Mouse (Mus musculus): Measurements from ENCODE around the gene 4921509C19Rik. TPM values are rescaled to one million over a fixed set of nuclear protein-coding genes. Genes with fewer than 3 reads are reported as not detected.
"Not testable (repeated sequence)": the region's sequence is repeated elsewhere in the genome, so short reads cannot be mapped to it uniquely, and the experiment has no call there.

The 4921509C19Rik gene
- not detected in 2 replicates for polyA plus RNA-seq (2015; fragmentation: Nextera tagmentation; extraction: Ambion mirVana)

DNA sequence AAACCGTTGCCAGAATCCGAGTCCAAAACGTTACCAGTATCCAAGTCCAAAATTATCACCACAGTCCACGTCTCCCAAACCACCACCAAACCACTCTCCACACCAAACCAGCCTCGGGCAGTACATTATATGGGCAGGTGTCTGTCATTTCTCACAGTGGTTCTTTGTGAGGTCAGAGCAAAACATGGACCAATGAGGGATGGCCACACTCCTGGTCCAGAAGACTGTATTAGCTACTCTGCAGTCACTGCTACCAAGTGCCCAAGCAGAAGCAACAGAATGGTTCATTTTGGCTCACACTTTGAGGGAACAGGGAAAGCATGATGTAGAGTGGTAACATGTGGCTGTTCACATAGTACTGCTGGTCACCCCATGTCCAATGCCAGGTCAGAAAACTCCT, at the start of gene 4921509C19Rik:
4921509C19Rik (minus strand) TSS at position 101 of the 400 bp plus-strand sequence.
- H3K9ac ChIP-seq; H3K36me3 ChIP-seq; H3K4me1 ChIP-seq; H3K27ac ChIP-seq; H3K27me3 ChIP-seq; H3K4me3 ChIP-seq (replicated peaks); ATAC-seq (replicated peaks; ENCODE audit: low FRiP score); H3K4me2 ChIP-seq; H3K9me3 ChIP-seq (replicated peaks): not testable (repeated sequence)
- 91% methylated on average over 5 of the region's 5 CpGs for WGBS

DNA sequence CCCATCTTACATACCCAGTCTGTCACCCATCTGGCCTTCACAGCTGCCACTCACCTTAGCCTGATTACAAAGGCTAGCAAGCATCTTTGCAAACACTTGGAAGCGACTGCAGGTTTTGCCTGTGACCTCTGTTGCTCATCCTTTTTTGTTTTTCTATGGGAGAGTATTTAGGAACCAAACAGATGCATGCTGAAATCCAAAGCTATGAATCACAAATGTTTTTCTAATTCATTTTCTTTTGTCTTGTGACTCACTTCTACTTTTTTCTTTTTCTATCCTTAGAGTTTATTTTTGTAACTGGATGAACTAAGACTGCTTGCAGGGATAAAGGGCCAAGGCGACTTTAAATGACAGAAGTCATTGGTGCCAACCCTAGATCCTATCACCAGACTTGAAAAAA, 49.6 kb upstream of the 4921509C19Rik start:
- no peaks in the 10 kb centered on the region for H3K4me1 ChIP-seq
- no peak overlapping the region for H3K4me3 ChIP-seq (replicated peaks)
- no peak overlapping the region for H3K27ac ChIP-seq
- ATAC-seq (replicated peaks; ENCODE audit: low FRiP score): no peak
- H3K4me2 ChIP-seq: no peak overlapping the region
- H3K9me3 ChIP-seq (replicated peaks): no peaks in the 10 kb centered on the region
- no peak overlapping the region for H3K9ac ChIP-seq
- H3K36me3 ChIP-seq: peaks cover 8% of the 10 kb centered on the region
- H3K27me3 ChIP-seq: no peaks in the 10 kb centered on the region
- WGBS: 68% methylated on average over 2 of the region's 2 CpGs

DNA sequence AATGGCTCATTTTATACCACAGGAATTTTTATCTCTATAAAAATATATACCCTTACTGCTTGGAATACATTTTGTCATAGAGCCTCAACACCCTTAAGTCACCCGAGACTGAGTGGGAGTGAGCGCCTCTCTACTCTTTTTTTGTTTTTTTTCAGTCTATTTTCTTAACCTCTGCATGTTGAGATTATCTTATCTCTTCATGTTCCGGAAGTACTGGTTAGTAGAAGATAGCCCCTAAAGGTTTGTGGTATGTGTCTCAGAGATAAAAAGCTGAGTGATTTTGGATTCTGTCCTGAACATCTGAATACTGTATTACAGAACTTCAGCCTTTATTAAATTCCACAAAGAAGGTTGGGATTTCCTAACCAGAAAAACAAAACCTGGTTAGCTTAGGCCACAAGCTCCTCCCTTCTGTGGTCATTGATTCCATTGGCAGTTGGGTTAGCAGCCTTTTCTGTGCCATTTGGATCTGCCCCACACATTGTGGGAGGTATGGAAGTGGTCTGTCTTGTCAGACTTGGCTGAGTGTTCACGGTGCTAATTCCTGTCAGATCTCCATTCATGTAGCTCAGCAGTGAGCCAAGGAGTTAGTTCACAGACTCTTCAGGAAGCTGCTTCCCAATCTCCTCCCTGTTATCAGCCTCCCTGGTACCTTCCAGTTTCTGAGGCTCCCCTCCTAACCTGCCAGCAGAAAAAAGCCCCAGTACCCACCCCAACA, 48.5 kb upstream of the 4921509C19Rik start:
- Histone ChIP-seq H3K4me2 (no peak overlapping the region), H3K4me1 (no peaks in the 10 kb centered on the region), H3K9me3 (replicated peaks) (no peaks in the 10 kb centered on the region), H3K27ac (no peak overlapping the region), H3K36me3 (peaks cover 18% of the 10 kb centered on the region), H3K9ac (no peak overlapping the region), H3K4me3 (replicated peaks) (no peak overlapping the region), H3K27me3 (no peaks in the 10 kb centered on the region)
- ATAC-seq (replicated peaks; ENCODE audit: low FRiP score): no peak
- 53% methylated on average over 4 of the region's 4 CpGs for WGBS

DNA sequence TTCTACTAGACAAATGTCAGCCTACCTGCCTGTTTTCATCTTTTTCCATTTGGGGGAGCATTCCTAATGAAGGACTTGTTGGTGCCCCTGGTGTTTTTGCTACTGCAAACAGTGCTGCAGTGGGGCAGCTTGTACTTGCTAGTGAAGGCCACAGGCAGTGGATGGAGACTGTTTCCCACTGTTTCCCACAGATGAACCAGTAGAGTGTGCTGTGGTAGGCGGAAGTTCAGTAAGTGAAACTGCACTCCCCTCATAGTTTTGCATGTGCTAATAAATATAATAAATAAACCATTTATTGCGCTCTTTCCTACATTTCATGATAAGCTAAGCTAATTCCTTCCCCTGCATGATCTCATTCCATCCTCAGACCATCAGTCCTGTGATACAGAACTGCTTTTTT, 43.0 kb upstream of the 4921509C19Rik start:
- Histone ChIP-seq H3K4me3 (replicated peaks) (no peak overlapping the region), H3K4me1 (no peaks in the 10 kb centered on the region), H3K4me2 (no peak overlapping the region), H3K9ac (no peak overlapping the region), H3K27ac (no peak overlapping the region), H3K27me3 (no peaks in the 10 kb centered on the region), H3K36me3 (peaks cover 55% of the 10 kb centered on the region), H3K9me3 (replicated peaks) (no peaks in the 10 kb centered on the region)
- no peak for ATAC-seq (replicated peaks; ENCODE audit: low FRiP score)
- WGBS: 89% methylated on average over 2 of the region's 2 CpGs

DNA sequence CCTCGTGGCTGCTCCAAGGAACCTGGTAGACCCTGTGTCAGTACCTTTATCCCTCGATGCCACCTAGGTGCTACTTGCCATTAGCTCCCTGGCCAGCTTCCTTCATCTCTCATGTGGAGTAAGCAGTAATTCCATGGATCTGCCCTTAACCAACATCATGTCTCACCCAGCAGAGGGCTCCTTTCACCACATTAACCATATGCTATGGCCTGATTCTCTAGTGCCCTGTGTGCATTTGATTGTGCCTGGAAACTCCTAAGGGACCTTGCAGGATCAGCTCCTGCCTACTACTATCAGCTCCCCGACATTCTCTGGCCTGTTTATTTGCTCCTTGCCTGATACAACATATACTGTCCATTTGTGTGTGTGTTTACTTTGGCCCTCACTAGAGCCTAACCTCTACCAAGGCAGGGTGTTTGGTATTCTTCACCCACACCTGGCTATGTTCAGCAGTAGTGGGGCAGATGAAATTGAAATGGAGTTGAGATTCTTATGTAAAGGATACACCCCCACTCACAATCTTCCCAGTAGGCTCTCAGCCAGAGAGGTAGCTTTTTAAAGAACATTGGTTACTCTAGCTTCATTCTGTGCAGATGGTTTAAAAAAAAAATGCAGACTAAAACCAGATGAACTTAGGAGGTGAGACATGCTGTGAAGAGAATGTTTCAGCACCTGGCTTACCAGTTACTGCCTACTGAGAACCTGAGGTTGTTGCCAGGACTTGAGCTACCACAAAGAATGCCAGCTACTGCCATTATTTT, 37.8 kb upstream of the 4921509C19Rik start:
- H3K4me1 ChIP-seq: no peaks in the 10 kb centered on the region
- H3K4me3 ChIP-seq (replicated peaks): no peak overlapping the region
- no peaks in the 10 kb centered on the region for H3K9me3 ChIP-seq (replicated peaks)
- no peak for ATAC-seq (replicated peaks; ENCODE audit: low FRiP score)
- H3K9ac ChIP-seq: no peak overlapping the region
- H3K27ac ChIP-seq: no peak overlapping the region
- no peak overlapping the region for H3K4me2 ChIP-seq
- peaks cover 84% of the 10 kb centered on the region for H3K36me3 ChIP-seq
- WGBS: 80% methylated on average over 3 of the region's 3 CpGs
- H3K27me3 ChIP-seq: no peaks in the 10 kb centered on the region

DNA sequence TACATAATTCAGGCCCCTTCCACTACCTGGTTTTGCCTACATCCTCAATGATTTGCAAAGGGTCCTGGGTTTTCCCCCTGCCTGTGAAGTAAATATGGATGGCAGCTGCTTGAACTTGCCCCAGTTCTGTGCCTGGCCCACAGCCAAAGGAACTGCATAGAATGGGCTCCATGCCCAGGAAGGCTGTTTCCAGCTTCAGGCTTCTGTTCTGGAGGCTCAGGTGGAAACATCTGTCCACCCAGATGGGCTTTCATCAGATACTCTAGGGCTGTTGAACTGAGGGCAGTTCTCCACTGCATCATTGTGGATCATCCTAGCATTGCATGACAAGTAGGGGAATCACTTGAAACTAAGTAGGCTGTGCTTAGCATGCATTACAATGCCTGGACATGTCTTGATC, 36.2 kb upstream of the 4921509C19Rik start:
- Histone ChIP-seq H3K4me3 (replicated peaks) (no peak overlapping the region), H3K27me3 (no peaks in the 10 kb centered on the region), H3K9ac (no peak overlapping the region), H3K4me1 (no peaks in the 10 kb centered on the region), H3K36me3 (peaks cover 98% of the 10 kb centered on the region), H3K4me2 (no peak overlapping the region), H3K9me3 (replicated peaks) (no peaks in the 10 kb centered on the region), H3K27ac (no peak overlapping the region)
- ATAC-seq (replicated peaks; ENCODE audit: low FRiP score): no peak

DNA sequence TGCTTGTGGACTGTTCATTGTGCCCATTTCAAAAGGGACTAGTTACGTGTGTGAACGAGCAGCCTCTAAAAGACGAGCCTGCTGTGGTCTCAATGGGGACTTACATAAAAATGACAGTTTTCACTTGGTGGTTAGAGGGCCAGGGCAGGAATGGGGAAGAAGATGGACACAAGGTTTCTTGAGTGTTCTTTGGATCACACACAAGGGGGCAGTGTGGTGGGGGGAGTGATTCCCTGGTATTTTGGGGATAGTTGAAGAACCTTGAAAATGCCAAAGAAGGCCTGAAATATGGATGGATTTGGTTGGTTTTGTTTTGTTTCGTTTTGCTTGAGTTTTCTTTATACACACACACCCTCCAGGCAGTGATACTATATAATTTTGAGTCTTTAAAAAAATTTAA, 28.3 kb upstream of the 4921509C19Rik start:
- Histone ChIP-seq H3K4me1 (no peaks in the 10 kb centered on the region), H3K9me3 (replicated peaks) (no peaks in the 10 kb centered on the region), H3K27ac (no peak overlapping the region), H3K4me3 (replicated peaks) (no peak overlapping the region), H3K27me3 (no peaks in the 10 kb centered on the region), H3K4me2 (no peak overlapping the region), H3K36me3 (peaks cover 93% of the 10 kb centered on the region), H3K9ac (no peak overlapping the region)
- ATAC-seq (replicated peaks; ENCODE audit: low FRiP score): no peak
- 88% methylated on average over 4 of the region's 4 CpGs for WGBS

DNA sequence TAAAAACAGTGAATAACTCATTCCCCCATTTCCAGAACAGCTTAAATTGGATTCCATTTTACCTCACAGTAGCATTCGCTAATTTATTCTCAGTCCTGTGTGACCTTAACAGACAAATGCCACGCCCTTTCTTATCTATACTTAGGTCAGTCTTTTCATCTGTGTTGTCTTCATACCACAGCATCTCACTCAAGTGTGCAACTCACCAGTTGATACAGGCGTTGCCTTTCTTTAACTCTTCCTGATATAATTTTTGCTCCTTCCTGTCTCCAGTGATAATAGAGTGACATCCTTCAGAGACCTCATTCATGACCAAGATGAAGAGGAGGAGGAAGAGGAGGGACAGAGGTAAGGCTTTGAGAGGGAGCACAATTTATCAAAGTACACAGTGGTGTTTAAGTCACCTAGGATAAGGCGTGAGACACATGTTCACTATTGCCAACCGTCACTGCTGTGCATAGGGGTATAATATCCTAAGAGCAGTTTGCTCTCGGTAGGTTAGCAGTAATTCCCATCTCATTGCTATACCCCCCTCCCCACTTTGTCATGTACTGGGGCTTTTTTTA, 24.6 kb upstream of the 4921509C19Rik start:
- H3K36me3 ChIP-seq: peaks cover 86% of the 10 kb centered on the region
- no peak overlapping the region for H3K9ac ChIP-seq
- H3K4me1 ChIP-seq: peaks cover 9% of the 10 kb centered on the region; the same call in 1 of the 2 replicates
- no peak for ATAC-seq (replicated peaks; ENCODE audit: low FRiP score)
- H3K27me3 ChIP-seq: no peaks in the 10 kb centered on the region
- no peaks in the 10 kb centered on the region for H3K9me3 ChIP-seq (replicated peaks)
- no peak overlapping the region for H3K27ac ChIP-seq
- 92% methylated on average over 6 of the region's 6 CpGs for WGBS
- H3K4me2 ChIP-seq: no peak overlapping the region
- no peak overlapping the region for H3K4me3 ChIP-seq (replicated peaks)

DNA sequence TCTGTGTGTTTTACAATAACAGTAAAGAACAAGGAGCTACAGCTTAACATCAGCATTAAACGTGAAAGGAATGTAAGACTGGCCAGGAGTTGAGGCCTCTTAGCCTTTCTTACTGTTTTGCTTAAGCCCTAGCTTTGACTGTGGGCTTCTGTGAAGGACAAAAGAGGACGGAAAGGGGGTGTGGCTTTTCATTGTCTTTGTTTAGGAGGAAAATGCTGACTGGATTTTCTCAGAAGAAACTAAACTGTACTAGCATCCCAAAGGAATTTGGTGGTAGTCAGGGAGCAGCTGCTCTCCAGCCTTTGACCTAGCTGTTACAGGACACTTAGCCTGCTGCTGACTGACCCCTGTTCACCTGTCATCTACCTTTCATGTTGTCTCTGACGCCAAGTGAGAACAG, 22.4 kb upstream of the 4921509C19Rik start:
- ATAC-seq (replicated peaks; ENCODE audit: low FRiP score): no peak
- H3K36me3 ChIP-seq: peaks cover 65% of the 10 kb centered on the region
- no peak overlapping the region for H3K9ac ChIP-seq
- H3K27me3 ChIP-seq: no peaks in the 10 kb centered on the region
- H3K4me2 ChIP-seq: no peak overlapping the region
- 57% methylated on average over 3 of the region's 3 CpGs for WGBS
- H3K9me3 ChIP-seq (replicated peaks): no peaks in the 10 kb centered on the region
- peaks cover 17% of the 10 kb centered on the region for H3K4me1 ChIP-seq
- H3K27ac ChIP-seq: no peak overlapping the region
- H3K4me3 ChIP-seq (replicated peaks): no peak overlapping the region

DNA sequence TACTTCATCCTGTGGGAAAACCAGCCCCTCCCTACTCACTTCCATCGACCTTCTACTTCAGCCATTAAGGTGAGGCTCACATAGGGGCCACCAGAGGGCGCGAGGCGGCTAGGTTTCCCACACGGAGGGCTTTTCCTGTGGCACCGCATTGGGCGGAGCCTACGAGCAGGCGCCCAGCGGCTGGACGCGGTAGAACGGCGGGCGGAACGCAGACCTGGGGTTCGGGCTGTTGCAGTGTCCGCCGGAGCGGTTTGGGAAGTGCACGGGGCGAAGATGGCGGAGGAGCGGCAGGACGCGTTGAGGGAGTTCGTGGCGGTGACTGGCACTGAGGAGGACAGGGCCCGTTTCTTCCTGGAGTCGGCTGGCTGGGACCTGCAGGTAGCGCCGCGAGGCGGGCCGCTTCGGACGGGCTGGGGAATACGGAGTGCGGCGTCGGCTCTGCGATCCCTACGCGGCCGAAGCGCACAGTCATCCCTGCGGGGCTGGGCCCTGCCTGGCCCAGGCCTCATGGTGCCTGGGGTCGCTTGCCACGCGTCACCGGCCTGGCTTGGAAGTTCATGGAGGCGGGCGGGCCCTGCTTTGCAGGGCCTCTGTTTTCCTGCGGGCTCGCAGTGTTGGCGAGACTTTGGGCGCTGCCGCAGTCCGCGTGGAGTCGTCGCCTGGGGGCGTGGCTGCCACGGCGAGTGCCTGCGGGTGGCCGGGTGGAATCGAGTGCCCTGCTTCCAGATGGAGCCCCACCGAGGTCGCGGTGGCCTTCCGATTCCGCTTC, 18.3 kb upstream of the 4921509C19Rik start, which contains the start of gene Nsfl1c:
Nsfl1c (plus strand) TSS at position 148 of the 769 bp plus-strand sequence.
- peaks cover 27% of the 10 kb centered on the region for H3K36me3 ChIP-seq
- peak; percentile 100 for ATAC-seq (replicated peaks; ENCODE audit: low FRiP score)
- H3K27ac ChIP-seq: peak within 1 kb of the TSS; percentile 38; the same call in 1 of the 2 replicates
- 0 out of 2 replicates have a peak, but pooled peaks cover 4% of the 10 kb centered on the region for H3K27me3 ChIP-seq
- no peaks in the 10 kb centered on the region for H3K9me3 ChIP-seq (replicated peaks)
- peaks cover 17% of the 10 kb centered on the region for H3K4me1 ChIP-seq
- H3K4me2 ChIP-seq: peak within 1 kb of the TSS; percentile 77
- H3K9ac ChIP-seq: peak within 1 kb of the TSS; percentile 78
- under 1% methylated on average over 73 of the region's 73 CpGs for WGBS
- H3K4me3 ChIP-seq (replicated peaks): peak within 1 kb of the TSS; percentile 68

DNA sequence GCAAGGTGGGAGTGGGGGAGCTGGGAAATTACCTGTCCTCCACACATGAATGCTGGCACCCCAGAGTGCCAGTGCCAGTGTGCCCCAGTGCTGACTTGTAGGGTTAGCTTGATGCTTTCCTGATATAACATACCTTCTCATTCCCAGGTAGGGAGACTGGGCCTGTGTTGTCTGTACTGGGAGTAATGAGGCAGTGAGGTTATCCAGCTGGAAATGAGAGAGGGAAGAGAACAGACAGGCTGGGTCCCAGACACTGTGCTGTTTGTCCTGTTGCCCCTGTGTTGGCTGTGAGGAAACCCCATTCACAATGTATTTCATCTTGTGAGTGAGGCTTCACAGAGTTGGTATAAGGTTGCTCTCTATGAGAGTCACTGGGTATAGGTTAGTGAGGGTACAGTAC, 10.5 kb upstream of the 4921509C19Rik start:
- Histone ChIP-seq H3K9me3 (replicated peaks) (no peaks in the 10 kb centered on the region), H3K27me3 (0 out of 2 replicates have a peak, but pooled peaks cover 4% of the 10 kb centered on the region), H3K4me3 (replicated peaks) (no peak overlapping the region), H3K4me1 (no peaks in the 10 kb centered on the region), H3K9ac (no peak overlapping the region), H3K4me2 (no peak overlapping the region), H3K27ac (no peak overlapping the region), H3K36me3 (no peaks in the 10 kb centered on the region)
- no peak for ATAC-seq (replicated peaks; ENCODE audit: low FRiP score)

DNA sequence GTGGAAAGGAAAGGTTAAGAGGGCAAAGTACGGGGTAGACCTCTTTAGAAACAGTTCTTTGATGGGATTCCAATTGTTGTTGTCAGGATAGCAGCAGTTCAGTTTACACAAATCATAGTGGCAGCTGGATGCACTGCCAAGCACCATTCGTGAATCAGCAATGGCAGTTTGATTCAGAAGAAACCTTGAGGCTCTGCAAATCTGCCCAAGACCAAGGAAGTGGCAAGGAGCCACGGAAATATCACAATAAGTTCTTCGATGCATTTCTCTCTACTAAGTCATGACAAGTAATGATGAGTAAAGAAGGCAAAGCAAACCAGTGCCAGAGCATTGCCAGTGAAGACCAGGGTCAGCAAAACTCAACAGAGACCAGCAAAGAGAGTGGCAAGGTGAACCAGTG, 41.0 kb downstream of the 4921509C19Rik start:
- H3K36me3 ChIP-seq; H3K4me3 ChIP-seq (replicated peaks); H3K27me3 ChIP-seq; H3K27ac ChIP-seq; ATAC-seq (replicated peaks; ENCODE audit: low FRiP score); H3K9ac ChIP-seq; H3K4me2 ChIP-seq; H3K4me1 ChIP-seq; H3K9me3 ChIP-seq (replicated peaks): not testable (repeated sequence)
- WGBS: 68% methylated on average over 4 of the region's 4 CpGs

Data from kidney, embryonic 15.5 days (tissue).